Mouse (Mus musculus) layer of hippocampus, adult 11-12 months (tissue): ENCODE measurements around the gene Snapin.

ENCODE experiments used
- DNase-seq: peaks from one replicate; pipeline ENCODE4 v3.0.0; 2022; ENCODE audit warnings: low spot score

Gene Snapin

DNA sequence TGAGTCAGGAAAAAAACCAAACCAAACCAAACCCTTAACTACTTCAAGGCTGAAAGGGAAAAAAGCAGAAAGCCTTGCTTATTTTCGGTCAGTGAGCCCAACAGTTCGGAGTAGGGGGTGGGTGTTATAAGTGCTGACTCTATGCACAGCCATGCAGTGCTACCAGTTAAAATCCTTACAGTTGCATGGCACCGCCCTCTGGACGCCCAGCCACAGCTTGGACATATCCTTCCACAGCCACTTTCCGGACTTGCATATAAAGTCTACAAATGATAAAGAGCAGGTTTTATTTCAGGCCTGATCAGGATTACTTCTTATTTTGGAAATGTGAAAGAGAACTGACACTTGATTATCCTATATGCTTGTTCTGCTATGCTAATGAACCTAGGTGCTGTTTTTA is 14.4 kb upstream of the Snapin start:
- DNase-seq, result no peak

DNA sequence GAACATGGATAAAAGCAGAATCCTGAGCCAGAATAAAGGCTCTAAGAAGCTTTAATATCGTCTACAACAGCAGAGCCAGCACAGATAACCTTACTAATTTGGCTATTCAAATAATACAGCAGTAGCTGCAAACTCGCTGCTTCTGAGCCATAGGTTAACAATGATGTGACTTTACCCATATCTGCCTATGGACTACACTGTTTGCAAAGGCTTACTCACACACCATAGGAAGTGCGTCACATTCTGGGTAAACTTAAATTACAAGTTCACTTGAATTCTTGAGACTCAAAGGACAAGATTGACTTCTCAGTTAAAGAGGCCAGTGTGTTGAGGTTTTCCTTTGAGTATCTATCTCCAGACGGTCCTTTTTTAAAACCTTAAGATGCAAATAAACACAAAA is 12.6 kb upstream of the Snapin start:
- DNase-seq, result no peak

DNA sequence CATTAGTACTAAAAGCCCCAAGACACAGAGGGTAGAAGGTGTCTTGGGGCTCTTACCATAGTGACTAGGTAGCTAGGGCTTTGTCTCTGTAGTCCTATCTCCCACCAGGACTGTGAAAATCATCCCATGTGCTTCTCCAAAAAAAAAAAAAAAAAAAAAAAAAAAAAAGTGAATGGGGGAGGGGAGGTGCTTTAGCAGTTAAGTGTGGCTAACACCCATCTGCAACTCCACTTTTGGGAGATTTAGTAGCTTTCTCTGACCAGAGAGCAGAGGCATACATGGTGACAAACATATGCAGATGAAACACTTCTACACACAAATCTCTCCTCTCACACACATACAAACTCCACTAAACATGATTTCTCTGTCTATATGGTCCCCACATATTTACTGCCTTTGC is 6.8 kb upstream of the Snapin start:
- no peak for DNase-seq

DNA sequence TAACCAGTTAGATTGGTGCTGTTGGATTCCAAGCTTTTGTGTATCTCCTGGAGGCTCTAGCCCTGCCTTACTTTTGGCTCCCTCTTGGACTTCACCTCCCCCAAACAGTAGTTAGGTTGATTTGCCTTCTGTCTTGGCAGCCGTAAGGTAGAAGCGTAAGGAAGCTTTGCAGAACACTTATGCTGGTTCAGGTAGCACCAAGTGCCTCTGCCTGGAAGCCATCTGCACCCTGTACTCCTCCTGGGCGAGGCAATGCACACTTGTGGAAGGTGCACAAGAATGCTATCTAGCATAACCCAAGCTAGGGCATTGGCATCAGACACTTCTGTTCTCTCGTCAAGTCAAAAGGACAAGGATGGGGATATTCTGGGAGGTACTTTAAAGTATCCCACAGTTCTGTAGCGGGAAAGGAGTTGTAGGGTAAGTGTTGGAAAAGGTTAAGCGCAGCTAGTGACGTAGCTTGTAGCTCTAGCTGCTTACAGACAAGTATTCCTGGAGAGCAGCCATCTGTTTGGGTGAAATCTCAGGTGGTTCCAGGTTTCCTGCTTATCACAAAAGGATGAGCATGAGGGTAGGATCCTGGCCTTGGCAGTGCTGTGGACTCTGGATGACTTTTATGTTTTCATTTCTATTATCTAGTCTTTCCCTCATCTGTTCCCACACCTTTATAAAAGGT is 5.2 kb upstream of the Snapin start:
- DNase-seq, result no peak

DNA sequence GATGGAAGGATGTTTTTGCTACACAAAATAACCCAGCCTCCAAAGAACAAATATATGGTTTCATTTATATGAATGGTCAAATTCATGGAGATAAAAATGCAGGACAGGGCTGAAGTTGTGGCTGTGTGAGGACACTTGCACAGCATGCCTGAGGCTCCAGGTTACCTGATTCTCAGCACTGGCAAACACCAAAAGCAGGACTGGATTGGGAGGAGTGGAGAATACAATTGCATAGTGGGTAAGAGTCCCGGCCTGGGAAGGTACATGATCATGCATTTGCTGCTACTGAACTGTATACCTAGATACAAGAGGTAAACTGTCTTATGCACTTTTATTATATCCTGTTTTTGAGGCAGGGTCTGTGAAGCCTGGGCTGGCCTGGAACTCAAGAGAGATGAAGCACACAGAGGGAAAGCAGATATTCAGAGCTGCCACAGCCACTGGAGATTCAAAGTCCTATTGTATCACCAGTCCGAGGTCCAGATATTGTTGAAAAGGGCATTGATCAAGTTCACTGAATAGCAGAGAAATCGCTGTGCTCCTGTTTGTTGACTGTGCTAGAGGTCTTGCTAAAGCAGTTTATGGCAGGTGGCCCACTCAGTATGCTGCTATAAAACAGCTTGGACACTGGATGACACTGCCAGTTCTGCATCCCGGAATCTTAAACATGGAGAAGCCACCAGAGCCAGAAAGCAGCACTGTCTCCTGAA is 3.2 kb upstream of the Snapin start:
- no peak for DNase-seq

DNA sequence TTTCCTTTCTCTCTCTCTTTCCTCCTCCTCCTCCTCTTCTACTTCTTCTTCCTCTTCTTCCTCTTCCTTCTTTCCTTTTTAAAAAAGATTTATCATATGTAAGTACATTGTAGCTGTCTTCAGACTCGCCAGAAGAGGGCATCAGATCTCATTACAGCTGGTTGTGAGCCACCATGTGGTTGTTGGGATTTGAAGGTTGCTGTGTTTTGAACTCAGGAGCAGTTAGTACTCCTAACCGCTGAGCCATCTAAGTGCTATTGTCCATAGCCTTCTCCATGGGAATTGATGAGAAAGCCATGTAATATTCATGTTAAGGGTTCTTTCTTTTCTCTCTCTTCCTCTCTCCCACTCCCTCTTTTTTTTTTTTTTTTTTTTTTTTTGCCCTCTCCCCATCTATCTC is 517 bp upstream of the Snapin start:
- peak; percentile 47 for DNase-seq

DNA sequence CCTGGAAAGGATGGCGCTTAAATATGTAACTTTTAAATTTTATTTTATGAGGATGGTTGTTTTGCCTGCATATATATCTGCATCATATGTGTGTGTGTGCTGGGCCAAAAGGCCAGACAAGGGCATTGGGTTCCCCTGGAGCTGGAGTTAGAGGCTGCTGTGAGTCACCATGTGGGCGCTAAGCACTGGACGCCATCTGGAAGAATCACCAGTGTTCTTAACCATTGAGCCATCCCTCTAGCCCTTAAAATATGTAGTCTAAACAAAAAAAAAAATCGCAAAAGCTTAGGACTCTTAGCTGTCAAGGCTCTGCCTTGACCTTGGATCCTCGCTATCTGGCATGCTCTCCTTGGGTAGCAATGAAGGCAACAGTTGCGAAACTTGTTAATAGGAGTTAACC is 2.3 kb downstream of the Snapin start:
- no peak for DNase-seq

DNA sequence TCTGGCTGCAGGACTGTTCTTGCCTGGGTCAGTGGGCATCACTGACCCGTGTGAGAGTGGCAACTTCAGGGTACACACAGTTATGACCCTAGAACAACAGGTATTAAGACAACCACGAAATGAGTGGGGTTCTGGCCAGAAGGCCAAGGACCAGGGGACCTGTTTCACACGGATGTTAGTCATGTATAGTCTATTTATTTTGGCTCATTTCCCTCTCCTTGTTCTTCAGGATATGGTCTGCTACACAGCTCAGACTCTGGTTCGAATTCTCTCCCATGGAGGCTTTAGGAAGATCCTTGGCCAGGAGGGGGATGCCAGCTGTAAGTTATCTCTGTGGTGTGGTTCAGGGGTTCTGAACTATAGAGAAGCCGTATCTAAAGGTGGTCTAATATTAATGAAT is 3.8 kb downstream of the Snapin start:
- DNase-seq, result no peak

DNA sequence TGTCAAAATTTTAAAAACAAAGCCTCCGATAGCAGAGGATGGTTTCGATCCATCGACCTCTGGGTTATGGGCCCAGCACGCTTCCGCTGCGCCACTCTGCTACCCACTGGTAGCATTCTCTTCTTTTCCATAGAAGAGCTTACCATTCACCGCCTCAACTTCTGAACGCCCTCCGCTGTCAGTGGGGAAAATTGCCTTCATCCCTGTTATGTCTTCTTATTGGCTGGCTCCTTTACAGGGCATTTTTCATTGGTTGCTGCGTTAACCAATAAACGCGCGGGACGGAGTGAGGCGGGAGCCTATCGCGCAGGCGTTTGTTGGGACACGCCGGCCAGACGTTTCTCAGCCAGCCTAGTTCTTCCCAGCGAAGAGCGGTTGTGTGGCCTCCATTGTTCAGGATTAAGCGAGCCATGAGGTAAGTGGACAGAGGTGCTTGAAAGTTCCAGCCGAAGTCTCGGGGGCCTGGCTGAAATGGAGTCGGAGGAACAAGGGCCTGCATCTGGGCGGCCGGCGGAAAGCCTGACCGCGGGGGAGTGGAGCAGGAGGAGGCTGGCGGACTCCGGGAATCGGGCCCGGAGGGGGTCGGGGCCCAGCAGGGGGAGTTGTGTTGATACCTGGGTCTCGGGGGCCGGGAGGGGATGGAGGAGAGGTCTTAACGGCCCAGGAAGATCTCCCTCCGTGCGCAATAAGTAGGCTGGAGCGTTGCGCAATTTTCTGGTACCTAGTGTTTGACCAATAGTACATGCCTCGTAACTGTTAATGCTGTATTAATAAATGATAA is 14.8 kb downstream of the Snapin start, which contains the start of gene Ilf2:
Gene Ilf2, plus strand, starts transcription at position 296 of the 781 bp plus-strand sequence.
- DNase-seq, result peak; percentile 96

DNA sequence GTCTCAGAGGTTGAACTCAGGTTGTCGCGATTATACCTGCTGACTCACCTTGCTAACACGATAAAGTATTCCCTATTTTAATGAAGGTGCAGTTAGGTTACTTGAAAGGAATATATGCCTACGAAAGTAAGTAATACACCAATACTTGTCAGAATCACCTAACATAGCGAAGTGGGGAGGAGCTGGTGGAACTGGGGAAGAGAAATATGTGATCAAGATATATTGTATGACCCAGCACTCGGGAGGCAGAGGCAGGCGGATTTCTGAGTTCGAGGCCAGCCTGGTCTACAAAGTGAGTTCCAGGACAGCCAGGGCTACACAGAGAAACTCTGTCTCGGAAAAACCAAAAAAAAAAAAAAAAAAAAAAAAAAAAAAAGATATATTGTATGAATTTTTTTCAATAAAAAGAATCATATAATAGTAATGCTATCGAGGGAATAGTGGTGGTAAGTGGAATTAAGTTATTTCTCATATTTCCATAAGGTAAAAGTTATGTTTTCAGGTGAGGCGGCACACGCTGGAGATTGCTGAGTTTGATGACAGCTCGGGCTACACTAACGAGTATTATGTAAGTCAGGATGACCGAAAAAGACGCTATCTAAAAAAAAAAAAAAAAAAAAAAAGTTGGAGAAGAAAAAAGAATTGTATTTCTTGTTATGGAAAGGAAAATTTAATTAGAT is 15.5 kb downstream of the Snapin start:
- no peak for DNase-seq

DNA sequence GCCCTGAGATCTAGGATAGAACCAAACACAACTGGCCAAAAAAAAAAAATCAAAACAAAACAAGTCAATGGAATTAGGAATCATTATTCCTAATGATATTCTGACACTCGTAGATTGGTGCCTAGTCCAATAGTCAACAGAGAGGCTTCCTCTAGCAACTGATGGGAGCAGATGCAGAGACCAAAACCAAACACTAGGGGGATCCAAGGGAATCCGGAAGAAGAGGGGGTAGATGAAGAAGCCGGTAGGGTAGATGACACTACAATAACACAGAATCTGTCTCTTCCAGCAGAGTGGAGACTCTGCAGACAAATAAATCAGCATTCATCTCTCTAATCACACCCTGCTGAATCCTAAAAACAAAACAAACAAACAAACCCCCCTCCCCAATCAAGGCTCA is 18.6 kb downstream of the Snapin start:
- peak; percentile 53 for DNase-seq

DNA sequence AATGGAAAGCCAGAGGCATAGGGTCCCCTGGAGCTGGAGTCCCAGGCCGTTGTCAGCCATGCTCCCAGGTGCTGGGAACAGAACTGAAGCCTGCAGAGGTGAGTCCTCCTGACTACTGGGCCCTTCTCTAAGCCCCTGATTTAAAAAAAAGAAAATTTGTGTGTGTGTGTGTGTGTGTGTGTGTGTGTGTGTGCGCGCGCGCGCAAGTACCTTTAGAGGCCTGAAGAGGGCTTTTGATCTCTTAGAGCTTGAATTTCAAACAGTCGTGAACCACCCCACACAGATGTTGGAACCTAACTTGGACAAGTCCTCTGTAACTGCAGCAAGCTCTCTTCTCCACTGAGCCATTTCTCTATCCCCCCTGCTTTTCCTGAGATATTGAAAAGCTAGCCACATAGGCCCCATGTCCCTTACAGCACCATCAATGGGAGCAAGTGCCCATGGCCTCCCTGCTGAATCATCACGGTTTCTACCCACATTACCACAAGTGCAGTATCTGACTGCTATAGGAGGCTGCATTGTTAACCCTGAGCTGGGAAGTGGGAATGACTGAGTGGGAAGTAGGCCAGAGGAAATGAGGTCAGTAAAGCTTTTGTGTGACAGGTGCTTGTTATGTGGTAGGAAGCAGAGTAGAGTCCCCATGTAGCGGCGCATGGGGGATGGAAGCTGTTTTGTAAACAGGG is 23.1 kb downstream of the Snapin start:
- no peak for DNase-seq

DNA sequence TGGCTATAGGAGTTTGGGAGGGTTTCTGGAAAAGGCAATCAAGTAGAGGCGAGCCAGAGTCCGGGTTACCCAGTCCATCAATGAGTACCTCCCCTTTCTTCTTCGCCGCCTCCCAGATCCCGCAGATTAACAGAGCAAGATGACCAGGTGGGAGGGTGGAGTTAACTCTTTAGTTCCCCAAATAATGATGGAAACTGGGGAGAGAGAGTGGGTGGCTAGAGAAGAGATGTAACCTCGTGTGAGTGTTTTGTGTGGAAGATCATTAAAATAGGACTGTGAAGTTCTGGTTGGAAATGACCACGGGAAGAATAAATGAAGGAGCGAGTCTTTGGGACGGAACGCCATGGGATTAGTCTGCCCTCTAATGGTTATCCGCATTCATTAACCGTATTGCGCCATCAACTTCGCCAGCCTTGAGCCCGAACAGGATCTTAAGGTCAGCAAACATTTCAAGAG is 24.5 kb downstream of the Snapin start:
- DNase-seq, result peak; percentile 65

DNA sequence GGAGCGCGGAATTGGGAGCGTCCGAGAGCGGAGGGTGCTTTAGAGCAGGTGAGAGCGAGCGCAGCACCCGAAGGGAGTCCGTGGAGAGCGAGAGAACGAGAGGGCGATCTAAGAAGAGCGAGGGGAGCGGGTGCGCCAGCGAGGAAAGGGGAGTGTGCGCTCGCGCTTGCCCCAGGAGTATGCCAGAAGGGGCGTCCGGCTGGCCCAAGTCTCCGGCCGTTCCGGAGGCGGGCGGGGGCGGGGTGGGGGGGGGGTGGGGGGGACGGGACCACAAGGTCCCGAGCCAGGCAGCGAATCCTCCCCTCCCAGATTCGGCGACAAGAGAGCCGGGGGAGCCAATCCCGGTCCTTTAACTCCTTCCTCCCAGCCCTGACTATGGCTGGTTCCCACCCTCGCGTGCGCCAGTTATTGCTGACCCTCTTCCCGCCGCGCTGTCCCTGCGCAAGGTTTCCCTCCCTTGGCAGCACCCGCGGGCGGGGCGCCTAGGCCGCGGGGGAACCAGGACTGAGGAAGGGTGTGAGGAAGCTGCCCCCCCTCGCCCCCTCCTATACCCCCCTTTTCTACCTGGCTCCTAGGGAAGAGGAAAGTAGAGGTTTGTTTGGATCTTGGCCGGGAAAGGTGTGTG is 25.0 kb downstream of the Snapin start, which contains the start of gene Npr1:
Gene Npr1, minus strand, starts transcription at position 181 of the 625 bp plus-strand sequence.
- no peak for DNase-seq

DNA sequence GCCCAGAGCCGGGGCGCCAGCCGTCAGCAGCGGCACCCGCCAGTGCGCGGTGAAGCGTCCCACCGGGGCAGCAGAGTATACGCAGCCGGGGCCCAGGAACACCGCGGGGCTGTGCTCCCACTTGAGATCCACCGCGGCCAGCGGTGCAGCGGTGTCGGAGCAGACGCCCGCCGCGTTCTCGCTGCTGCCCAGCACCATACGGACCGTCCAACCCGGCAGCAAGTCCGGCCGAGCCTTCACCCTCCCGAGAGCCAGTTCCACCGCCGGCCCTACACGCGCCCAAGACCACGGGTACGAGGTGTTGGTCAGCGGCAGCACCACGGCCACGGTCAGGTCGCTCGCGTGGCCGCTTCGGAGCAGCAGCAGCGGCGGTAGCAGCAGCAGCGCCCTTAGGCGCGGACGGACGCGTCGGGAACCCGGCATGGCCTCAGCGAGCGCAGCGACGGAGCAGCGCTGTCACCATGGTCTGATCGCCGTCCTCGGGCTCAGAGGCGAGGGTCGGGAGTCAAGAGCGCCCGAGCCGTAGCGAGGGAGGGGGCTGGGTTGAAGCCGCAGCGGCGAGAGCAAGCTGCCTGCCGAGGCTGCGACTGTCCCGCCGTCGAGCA is 25.6 kb downstream of the Snapin start:
- DNase-seq, result no peak

DNA sequence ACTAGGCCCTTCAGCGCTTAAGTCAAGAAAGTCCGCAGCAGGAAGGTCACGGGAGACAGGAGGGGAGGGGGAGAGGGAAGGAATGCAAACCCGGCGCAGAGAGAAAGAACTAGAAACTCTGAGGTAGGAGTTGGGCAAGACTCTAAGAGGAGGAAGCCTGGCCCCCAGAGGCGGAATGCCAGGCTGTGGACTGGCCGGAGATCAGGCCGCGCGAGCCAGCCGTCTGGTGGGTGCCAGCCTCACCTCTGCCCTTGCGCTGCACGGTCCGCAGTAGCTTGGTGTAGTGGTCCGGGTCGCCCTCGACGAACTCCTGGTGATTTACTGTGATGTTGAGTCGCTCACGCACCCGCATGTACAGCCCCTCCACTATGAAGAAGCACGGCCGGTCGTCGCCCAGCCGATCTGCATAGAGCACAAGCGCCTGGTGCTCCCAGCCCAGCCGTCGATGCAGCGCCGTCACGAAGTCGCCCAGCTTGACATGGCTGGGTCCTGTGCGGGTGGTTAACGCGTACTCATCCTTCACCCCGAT is 26.2 kb downstream of the Snapin start:
- DNase-seq, result no peak

DNA sequence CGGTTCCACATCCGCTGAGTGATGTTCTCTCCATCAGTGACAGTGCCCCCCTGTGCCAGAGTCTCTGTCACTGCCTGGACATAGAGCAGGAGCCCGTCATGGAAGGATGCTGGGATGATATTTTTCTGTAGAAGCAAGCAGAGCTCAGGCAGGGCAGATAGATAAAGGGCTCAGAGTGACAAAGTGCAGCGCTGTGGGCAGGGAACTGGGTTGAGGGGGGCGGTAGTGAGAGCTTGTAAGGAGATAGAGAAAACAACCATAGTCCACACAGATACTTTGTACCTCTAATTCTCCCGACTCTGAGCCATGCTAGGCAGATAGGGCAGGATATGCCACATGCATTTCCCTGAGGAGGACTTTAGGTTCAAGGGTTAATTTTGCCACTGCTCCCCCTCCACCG is 28.3 kb downstream of the Snapin start:
- DNase-seq, result no peak

DNA sequence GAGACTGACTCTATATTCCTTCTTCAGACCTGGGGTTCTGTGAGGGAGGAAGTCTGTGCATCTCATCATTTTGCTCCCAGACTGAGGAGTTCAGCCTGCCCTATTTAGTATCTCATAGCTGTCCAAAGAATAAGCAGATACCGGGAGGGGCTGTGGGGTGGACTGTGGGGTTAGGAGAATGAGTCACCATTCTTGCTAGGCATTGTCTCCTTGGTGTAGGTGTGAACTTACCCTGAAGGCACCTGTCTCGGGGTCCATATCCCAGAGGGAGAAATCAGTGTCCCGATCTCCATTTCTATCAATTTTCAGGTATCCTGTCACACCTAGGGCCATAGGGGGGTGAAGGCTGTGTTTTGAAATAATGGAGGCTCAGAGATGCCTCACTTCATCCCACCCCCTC is 28.9 kb downstream of the Snapin start:
- DNase-seq, result no peak

DNA sequence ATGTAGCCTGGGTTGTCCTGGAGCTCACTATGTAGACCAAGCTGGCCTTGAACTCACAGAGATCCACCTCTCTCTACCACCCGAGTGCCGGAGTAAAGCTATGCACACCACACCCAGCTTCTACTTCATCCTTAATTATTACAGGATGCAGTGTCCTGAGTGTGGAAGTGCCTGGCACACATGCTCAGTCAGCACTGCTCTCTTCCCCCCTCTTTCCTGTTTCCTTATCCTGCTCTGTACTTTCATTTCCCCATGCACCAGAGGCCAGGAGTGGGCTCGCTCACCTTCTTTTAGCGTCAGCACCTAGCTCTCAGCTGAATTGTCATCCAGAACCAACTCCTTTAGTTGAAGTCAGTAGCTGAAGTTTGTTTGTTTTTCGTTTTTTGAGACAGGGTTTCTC is 30.5 kb downstream of the Snapin start:
- DNase-seq, result no peak

DNA sequence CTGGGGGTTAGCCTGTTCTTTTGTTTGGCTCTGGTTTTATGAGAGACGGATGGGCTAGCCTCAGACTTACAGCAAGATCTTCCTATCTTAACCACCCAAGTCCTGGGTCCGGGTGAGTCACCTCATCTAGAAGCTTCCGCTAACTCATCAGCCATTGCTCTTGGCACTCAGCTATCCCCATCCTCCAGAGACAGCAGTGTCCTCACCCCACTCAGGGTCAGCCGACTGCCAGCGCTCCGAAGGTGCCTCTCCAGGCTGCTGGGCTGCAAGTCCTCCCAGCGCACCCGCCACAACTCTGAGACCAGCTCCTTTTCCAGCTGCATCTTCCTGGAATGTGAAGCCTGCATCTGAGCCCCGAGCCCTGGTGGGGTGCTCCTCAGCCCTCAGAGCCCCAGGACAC is 31.1 kb downstream of the Snapin start:
- DNase-seq, result no peak

DNA sequence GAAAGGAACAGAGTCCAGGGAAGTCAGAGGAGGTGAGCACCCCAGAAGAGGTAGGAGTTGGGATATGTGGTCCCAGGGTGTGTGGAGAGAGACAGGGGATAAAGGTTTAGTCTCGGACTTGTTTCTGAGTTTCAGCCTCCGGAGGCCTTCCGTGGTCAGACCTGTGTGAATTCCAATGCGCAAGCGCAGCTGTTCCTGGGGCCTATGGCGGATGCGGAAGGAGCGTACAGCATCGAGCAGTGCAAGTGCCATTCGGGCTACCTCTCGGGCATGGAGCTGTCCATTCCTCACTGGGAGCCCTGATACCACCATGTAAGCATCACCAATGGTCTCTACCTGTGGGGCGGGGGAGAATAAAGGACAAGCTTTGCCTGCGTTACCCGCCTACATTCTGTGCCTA is 35.9 kb downstream of the Snapin start:
- no peak for DNase-seq
